Mouse (Mus musculus) myocyte (in vitro differentiated cells): ENCODE data around the gene Popdc2.

Experiments used
- CEBPB ChIP-seq: IDR thresholded peaks from 2 replicates; pipeline ENCODE4 v1.6.1; 2011; ENCODE audit warnings: mild to moderate bottlenecking, moderate library complexity; ENCODE audit not compliant: poor library complexity, insufficient read depth, severe bottlenecking
- E2F4 ChIP-seq: IDR thresholded peaks from one replicate; pipeline ENCODE4 v1.6.1; 2011; ENCODE audit warnings: mild to moderate bottlenecking, control low read depth, moderate library complexity; ENCODE audit not compliant: insufficient read depth
- MAX ChIP-seq: IDR thresholded peaks from one replicate; pipeline ENCODE4 v1.6.1; 2011; ENCODE audit warnings: low read depth, mild to moderate bottlenecking, control low read depth
- MYOD1 ChIP-seq, 3 experiments: IDR thresholded peaks; one replicate each; pipeline ENCODE4 v1.6.1; 2011; ENCODE audit warnings: control low read depth in 2 of 3, low read depth in 2 of 3, mild to moderate bottlenecking in 2 of 3, moderate library complexity in 1 of 3; ENCODE audit not compliant: insufficient read length in 2 of 3, control insufficient read depth in 1 of 3
- MYOG ChIP-seq, 3 experiments: IDR thresholded peaks; one replicate each; pipeline ENCODE4 v1.6.1; 2011; ENCODE audit warnings: control low read depth in 2 of 3, low read depth in 2 of 3, mild to moderate bottlenecking in 2 of 3; ENCODE audit not compliant: insufficient read length in 2 of 3, control insufficient read depth in 1 of 3, insufficient read depth in 1 of 3
- POLR2A ChIP-seq: IDR thresholded peaks from one replicate; pipeline ENCODE4 v1.6.1; 2011; ENCODE audit warnings: low read depth, mild to moderate bottlenecking, control low read depth, moderate library complexity; ENCODE audit not compliant: insufficient read length
- SRF ChIP-seq: IDR thresholded peaks from one replicate; pipeline ENCODE4 v1.6.1; 2011; ENCODE audit warnings: low read depth; ENCODE audit not compliant: control insufficient read depth, insufficient read length
- TCF12 ChIP-seq: IDR thresholded peaks from one replicate; pipeline ENCODE4 v1.6.1; 2011; ENCODE audit warnings: mild to moderate bottlenecking, control low read depth; ENCODE audit not compliant: poor library complexity, insufficient read depth, severe bottlenecking
- TCF3 ChIP-seq: IDR thresholded peaks from one replicate; pipeline ENCODE4 v1.6.1; 2011; ENCODE audit warnings: low read depth, control low read depth; ENCODE audit not compliant: insufficient read length
- USF1 ChIP-seq: IDR thresholded peaks from one replicate; pipeline ENCODE4 v1.6.1; 2011; ENCODE audit warnings: low read depth, mild to moderate bottlenecking, control low read depth, moderate library complexity

- TF ChIP-seq POLR2A (no peak), E2F4 (no peak), TCF12 (no peak), SRF (no peak), CEBPB (no peak), MAX (no peak), TCF3 (no peak), MYOD1 (IDR thresholded peaks at IDR 0.05; ENCODE audit: control insufficient read depth in 1 of 3, insufficient read length in 2 of 3, low read depth in 2 of 3) (peak in 1 of 3 experiments; percentile 27), MYOG (IDR thresholded peaks at IDR 0.05; ENCODE audit: control insufficient read depth in 1 of 3, insufficient read depth in 1 of 3, insufficient read length in 2 of 3, low read depth in 2 of 3) (no peak), USF1 (no peak)
Observed at GRCm38 (mm10) chr16:38374379-38375140, 12.6 kb downstream of the Popdc2 start.
